Mouse (Mus musculus) liver, postnatal 0 days (tissue): ENCODE measurements at regions not wholly inside any gene's neighbourhood (a gene's known extent, or its start where the extent isn't known, plus 50 kb on each side); places are given as distances from the start of the nearest gene placed in this dataset.
A peak's percentile ranks its signal among the peaks of the same experiment; 100 is the strongest.
"Not testable (repeated sequence)": the region's sequence is repeated elsewhere in the genome, so short reads cannot be mapped to it uniquely, and the experiment has no call there.

ENCODE experiments used
- ATAC-seq: fragments of 200-750 bp; cut with Nextera tagmentation; 2 replicates; pipeline ENCODE4 v1.8.0; 2017; ENCODE audit warnings: mild to moderate bottlenecking, moderate library complexity
- DNase-seq: peaks from one replicate; pipeline ENCODE4 v3.0.0-alpha.2; 2016
- H3K27ac ChIP-seq: fragments of 300-500 bp; sonication (generic); 2 replicates; pipeline ENCODE4 v1.5.1; 2014; ENCODE audit warnings: antibody characterized with exemption, moderate library complexity, mild to moderate bottlenecking, low read depth
- H3K27me3 ChIP-seq: fragments of 300-500 bp; sonication (generic); 2 replicates; pipeline ENCODE4 v1.6.1; 2014; ENCODE audit warnings: low read length, control low read depth, mixed read lengths; ENCODE audit not compliant: insufficient read depth
- H3K36me3 ChIP-seq: fragments of 300-500 bp; sonication (generic); replicated peaks from 2 replicates; pipeline ENCODE4 v1.6.1; 2014; ENCODE audit warnings: mild to moderate bottlenecking, control low read depth, low read length, moderate library complexity, mixed read lengths; ENCODE audit not compliant: insufficient read depth
- H3K4me1 ChIP-seq: fragments of 300-500 bp; sonication (generic); 2 replicates; pipeline ENCODE4 v1.6.1; 2014; ENCODE audit warnings: antibody characterized with exemption, mild to moderate bottlenecking, control low read depth; ENCODE audit not compliant: insufficient read depth
- H3K4me2 ChIP-seq: fragments of 300-500 bp; sonication (generic); 2 replicates; pipeline ENCODE4 v1.6.1; 2014; ENCODE audit warnings: low read depth, mild to moderate bottlenecking, low read length, moderate library complexity, mixed read lengths
- H3K4me3 ChIP-seq: fragments of 300-500 bp; sonication (generic); 2 replicates; pipeline ENCODE4 v1.5.1; 2014; ENCODE audit warnings: low read depth, low read length
- H3K9ac ChIP-seq: fragments of 300-500 bp; sonication (generic); replicated peaks from 2 replicates; pipeline ENCODE4 v1.6.1; 2014; ENCODE audit warnings: mild to moderate bottlenecking, moderate library complexity
- H3K9me3 ChIP-seq: fragments of 300-500 bp; sonication (generic); 2 replicates; pipeline ENCODE4 v1.6.1; 2016; ENCODE audit warnings: mild to moderate bottlenecking, control low read depth, low read length, mixed read lengths
- CTCF ChIP-seq: sonication (generic); IDR thresholded peaks from 2 replicates; pipeline ENCODE4 v1.5.1; 2016; ENCODE audit warnings: antibody characterized with exemption, low read depth
- EP300 ChIP-seq: IDR thresholded peaks from 2 replicates; pipeline ENCODE4 v1.6.1; 2016; ENCODE audit warnings: antibody characterized with exemption, low read depth, mild to moderate bottlenecking
- WGBS: fragments of 180-500 bp; shearing (Covaris S2); extraction: QIAGEN DNeasy Blood & Tissue Kit; methylation state at CpG from one replicate; pipeline ENCODE4 v1.1.7; 2014; ENCODE audit not compliant: insufficient replicate concordance; 5-methylcytosine and 5-hydroxymethylcytosine counted together

DNA sequence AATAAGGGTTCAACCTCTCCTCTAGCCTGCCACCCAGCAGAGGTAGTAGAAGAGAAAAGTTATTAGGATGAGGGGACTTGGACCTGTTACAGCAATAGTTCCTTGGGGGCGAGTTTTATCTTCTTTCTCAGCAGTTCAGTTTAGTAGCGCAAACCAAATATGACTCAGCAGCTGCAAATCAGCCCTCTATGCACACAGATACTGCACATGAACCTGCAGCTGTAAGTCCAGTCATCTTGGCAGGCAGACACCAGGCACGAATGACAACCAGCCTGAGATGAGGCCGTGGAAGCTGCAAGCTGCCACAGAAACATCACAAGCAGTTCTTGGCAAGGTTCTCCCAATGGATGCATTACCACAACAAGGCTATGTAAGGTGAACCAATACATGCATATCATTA, 327.0 kb upstream of the Akr1e1 start:
- Histone ChIP-seq H3K9ac (no peak overlapping the region), H3K9me3 (no peaks in the 10 kb centered on the region), H3K4me3 (no peak overlapping the region), H3K4me2 (no peak overlapping the region), H3K27ac (no peak overlapping the region), H3K27me3 (no peaks in the 10 kb centered on the region), H3K4me1 (no peaks in the 10 kb centered on the region), H3K36me3 (no peaks in the 10 kb centered on the region)
- ATAC-seq (no peak), DNase-seq (no peak)
- TF ChIP-seq EP300 (no peak), CTCF (no peak)
- 59% methylated on average over 4 of the region's 4 CpGs for WGBS

DNA sequence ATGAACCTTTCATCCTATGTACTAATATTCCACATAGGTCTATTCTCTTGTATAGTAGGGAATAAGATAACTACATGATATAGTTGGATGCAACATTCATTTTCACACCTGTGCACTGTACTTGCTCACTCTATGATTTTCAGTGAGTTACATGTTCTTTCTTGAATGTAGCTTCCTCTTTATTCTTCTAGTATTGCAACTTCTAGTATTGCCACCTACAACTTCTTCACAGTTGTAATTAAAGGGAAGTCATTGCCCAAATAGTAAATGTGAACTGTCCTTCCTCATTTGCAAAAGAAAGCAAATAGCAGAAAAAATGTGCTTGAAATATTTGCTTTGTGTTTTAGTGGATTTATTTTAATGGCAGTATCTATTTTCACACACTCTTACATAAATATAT, 330.9 kb upstream of the Akr1e1 start:
- no peaks in the 10 kb centered on the region for H3K9me3 ChIP-seq
- no peak for TF ChIP-seq EP300
- TF ChIP-seq CTCF = no peak
- no peak for DNase-seq

DNA sequence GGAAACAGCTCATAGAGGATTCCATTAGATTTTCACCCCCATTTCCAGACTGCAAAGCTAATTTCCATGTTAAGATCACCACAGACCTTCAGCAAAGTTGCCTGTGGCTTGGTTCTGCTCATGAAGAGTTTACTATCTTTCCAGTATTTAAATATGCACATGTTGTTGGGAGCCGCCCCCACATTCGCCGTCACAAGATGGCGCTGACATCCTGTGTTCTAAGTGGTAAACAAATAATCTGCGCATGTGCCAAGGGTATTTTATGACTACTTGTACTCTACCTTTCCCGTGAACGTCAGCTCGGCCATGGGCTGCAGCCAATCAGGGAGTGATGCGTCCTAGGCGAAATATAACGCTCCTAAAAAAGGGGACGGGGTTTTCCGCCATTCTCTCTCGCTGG, 333.5 kb upstream of the Akr1e1 start:
- H3K4me3 ChIP-seq, H3K36me3 ChIP-seq, H3K27ac ChIP-seq, H3K9me3 ChIP-seq, H3K27me3 ChIP-seq, H3K4me2 ChIP-seq, H3K9ac ChIP-seq, H3K4me1 ChIP-seq: not testable (repeated sequence)
- DNase-seq (peak; percentile 17), ATAC-seq (peak; percentile 56)
- WGBS = 4% methylated on average over 5 of the region's 14 CpGs

More for the DNA sequence above, 330.9 kb upstream of the Akr1e1 start:
- no peak overlapping the region for H3K9ac ChIP-seq
- no peaks in the 10 kb centered on the region for H3K4me1 ChIP-seq
- H3K27me3 ChIP-seq = no peaks in the 10 kb centered on the region
- no peak overlapping the region for H3K4me2 ChIP-seq
- H3K36me3 ChIP-seq = no peaks in the 10 kb centered on the region
- no peak for ATAC-seq
- no peak overlapping the region for H3K4me3 ChIP-seq
- H3K27ac ChIP-seq = no peak overlapping the region

DNA sequence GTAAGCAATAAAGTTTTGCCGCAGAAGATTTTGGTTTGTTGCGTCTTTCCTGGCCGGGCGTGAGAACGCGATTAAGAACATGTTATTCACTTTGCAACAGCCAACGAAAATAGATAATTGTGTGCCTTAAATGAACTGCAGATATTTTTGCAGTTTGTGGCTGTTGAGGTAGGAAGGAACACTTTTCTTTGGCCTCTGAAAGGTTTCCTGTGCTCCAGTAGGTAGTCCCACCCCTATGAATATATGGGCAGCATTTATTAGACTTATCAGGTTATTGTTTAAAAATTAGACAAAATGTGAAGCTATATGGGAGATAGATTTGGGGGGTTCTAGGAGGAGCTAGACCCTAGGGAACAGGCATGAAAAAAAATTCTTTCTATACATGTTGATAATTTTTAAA, 334.1 kb upstream of the Akr1e1 start:
- TF ChIP-seq CTCF (no peak), EP300 (no peak)
- 13% methylated on average over 7 of the region's 7 CpGs for WGBS
- no peak overlapping the region for H3K27ac ChIP-seq
- H3K36me3 ChIP-seq = no peaks in the 10 kb centered on the region
- H3K4me1 ChIP-seq = no peaks in the 10 kb centered on the region
- H3K27me3 ChIP-seq = no peaks in the 10 kb centered on the region
- H3K9ac ChIP-seq = peak overlapping the region; percentile 51
- peak overlapping the region; percentile 32 for H3K4me3 ChIP-seq
- no peaks in the 10 kb centered on the region for H3K9me3 ChIP-seq
- DNase-seq (no peak), ATAC-seq (no peak)
- H3K4me2 ChIP-seq = peak overlapping the region; percentile 56

DNA sequence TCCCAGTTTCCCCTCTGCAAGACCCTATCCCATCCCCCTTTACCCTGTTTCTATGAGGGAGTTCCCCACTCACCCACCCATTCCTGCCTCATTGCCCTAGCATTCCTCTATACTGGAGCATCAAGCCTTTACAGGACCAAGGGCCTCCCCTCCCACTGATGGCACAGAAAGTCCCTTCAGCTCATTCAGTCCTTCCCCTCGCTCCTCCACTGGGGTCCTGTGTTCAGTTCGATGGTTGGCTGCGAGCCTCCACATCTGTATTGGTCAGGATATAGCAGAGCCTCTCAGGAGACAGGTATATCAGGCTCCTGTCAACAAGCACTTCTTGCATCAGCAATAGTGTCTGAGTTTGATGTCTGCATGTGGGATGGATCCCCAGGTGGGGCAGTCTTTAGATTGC, 346.4 kb upstream of the Akr1e1 start:
- WGBS = 83% methylated on average over 3 of the region's 3 CpGs
- Histone ChIP-seq H3K4me3 (no peak overlapping the region), H3K27me3 (no peaks in the 10 kb centered on the region), H3K9ac (no peak overlapping the region), H3K27ac (no peak overlapping the region), H3K4me2 (no peak overlapping the region), H3K9me3 (no peaks in the 10 kb centered on the region), H3K36me3 (no peaks in the 10 kb centered on the region), H3K4me1 (no peaks in the 10 kb centered on the region)
- TF ChIP-seq EP300 = no peak
- TF ChIP-seq CTCF = no peak
- DNase-seq (no peak), ATAC-seq (no peak)

DNA sequence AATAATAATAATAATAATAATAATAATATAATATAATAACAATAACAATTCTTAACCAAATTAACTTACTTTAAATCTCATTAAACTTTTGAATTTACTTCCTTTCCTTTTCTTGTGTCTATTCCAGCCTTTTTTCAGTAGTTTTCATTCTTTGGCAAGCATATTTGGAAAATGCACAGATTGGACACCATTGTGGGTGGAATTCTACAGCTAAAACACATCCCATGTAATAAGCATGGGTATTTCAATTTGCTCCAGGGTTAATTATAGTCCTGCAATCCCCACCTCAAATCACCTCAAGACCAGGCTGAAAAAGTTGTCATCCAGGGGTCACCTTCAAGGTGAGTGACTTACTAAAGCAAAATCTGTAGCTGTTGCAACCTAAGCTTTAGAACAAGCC, 355.9 kb upstream of the Akr1e1 start:
- no peak for DNase-seq
- Histone ChIP-seq H3K9ac (no peak overlapping the region), H3K9me3 (no peaks in the 10 kb centered on the region), H3K4me2 (no peak overlapping the region), H3K36me3 (no peaks in the 10 kb centered on the region), H3K4me3 (no peak overlapping the region), H3K4me1 (no peaks in the 10 kb centered on the region), H3K27ac (no peak overlapping the region), H3K27me3 (no peaks in the 10 kb centered on the region)
- TF ChIP-seq CTCF = no peak
- TF ChIP-seq EP300 = no peak
- no peak for ATAC-seq

DNA sequence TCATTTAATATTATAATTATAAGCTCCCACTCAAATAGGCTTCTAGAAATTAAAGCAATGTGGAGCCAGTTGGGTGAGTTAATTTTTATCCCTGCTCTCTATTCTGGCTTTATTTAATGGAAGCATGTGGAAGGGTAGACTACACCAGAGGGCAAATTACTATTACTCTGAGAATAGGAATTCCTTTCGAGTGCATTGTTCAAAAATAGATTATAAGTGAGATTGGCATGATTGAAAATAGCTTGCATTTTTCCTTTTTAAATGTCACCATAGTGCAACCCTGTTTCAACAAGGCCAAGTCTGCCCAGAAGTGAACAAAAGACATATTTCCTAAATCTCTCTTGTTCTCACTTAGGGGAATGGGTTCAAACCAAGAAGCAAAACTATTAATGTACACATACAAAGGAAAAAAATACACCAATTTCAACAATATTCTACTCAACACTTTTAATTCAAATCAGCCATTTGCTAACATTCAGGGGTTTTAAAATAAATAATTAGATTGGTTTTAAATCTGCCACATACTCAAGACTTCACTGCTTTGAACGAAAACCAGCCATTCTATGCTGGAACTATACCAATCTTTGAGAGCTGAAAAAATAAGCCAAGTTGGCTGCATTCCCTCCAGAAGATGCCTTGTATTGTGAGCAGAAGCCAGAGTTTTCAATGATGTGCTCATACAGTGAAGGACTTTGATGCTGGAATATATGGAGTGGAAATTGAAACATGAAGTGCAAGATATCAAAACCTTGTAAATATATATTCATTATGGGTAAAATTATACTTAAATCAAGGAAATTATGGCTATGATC, 361.3 kb upstream of the Akr1e1 start:
- H3K4me2 ChIP-seq = no peak overlapping the region
- DNase-seq (no peak), ATAC-seq (no peak)
- TF ChIP-seq EP300 (no peak), CTCF (no peak)
- WGBS = 54% methylated on average over 2 of the region's 2 CpGs
- no peaks in the 10 kb centered on the region for H3K27me3 ChIP-seq
- H3K9me3 ChIP-seq = no peaks in the 10 kb centered on the region
- no peaks in the 10 kb centered on the region for H3K36me3 ChIP-seq
- no peaks in the 10 kb centered on the region for H3K4me1 ChIP-seq
- no peak overlapping the region for H3K9ac ChIP-seq
- H3K27ac ChIP-seq = no peak overlapping the region
- H3K4me3 ChIP-seq = no peak overlapping the region
